Mouse (Mus musculus) testis, adult 2 months (tissue): ENCODE measurements around the gene Slit3. TPM values are rescaled to one million over a fixed set of nuclear protein-coding genes. Genes with fewer than 3 reads are reported as not detected.

Experiments used
- H3K27ac ChIP-seq: fragments of 200-500 bp; 2 replicates; pipeline ENCODE4 v1.5.1; 2012; ENCODE audit warnings: low read depth, low read length; ENCODE audit not compliant: control insufficient read depth, insufficient read depth
- H3K27me3 ChIP-seq: fragments of 200-500 bp; 2 replicates; pipeline ENCODE4 v1.6.1; 2012; ENCODE audit warnings: mild to moderate bottlenecking, low read length, moderate library complexity; ENCODE audit not compliant: control insufficient read depth, insufficient read depth
- H3K36me3 ChIP-seq: fragments of 200-500 bp; 2 replicates; pipeline ENCODE4 v1.6.1; 2012; ENCODE audit warnings: mild to moderate bottlenecking, low read length; ENCODE audit not compliant: control insufficient read depth, insufficient read depth
- H3K4me1 ChIP-seq: fragments of 200-500 bp; 2 replicates; pipeline ENCODE4 v1.6.1; 2012; ENCODE audit warnings: low read length; ENCODE audit not compliant: control insufficient read depth, insufficient read depth
- H3K4me3 ChIP-seq: fragments of 200-500 bp; 2 replicates; pipeline ENCODE4 v1.5.1; 2012; ENCODE audit warnings: low read depth, mild to moderate bottlenecking, low read length, moderate library complexity, mixed read lengths; ENCODE audit not compliant: control insufficient read depth
- CTCF ChIP-seq: fragments of 200-500 bp; IDR thresholded peaks from 2 replicates; pipeline ENCODE4 v1.5.1; 2012; ENCODE audit warnings: low read depth, mild to moderate bottlenecking, inconsistent platforms, low read length, moderate library complexity; ENCODE audit not compliant: control insufficient read depth, insufficient read depth, insufficient replicate concordance
- POLR2A ChIP-seq: fragments of 200-500 bp; IDR thresholded peaks from 2 replicates; pipeline ENCODE4 v1.6.1; 2012; ENCODE audit warnings: low read depth, mild to moderate bottlenecking, inconsistent platforms, low read length, moderate library complexity; ENCODE audit not compliant: control insufficient read depth
- polyA plus RNA-seq: library from polyadenylated mRNA; depleted of rRNA; stranded (reverse); fragments of >200 nt; gene quantifications from 2 replicates; pipeline ENCODE4 v1.2.3, GENCODE M21; 2012

Slit3 gene
- polyA plus RNA-seq, 1 experiment: 8.4 TPM

GRCm38 (mm10) chr11:35398353-35398752 lies 277.3 kb downstream of the Slit3 start:
- H3K27me3 ChIP-seq: no peaks in the 10 kb centered on the region
- H3K4me3 ChIP-seq: no peak overlapping the region
- H3K27ac ChIP-seq: no peak overlapping the region
- TF ChIP-seq CTCF (no peak), POLR2A (no peak)
- no peaks in the 10 kb centered on the region; the same call in 1 of the 2 replicates for H3K4me1 ChIP-seq
- no peaks in the 10 kb centered on the region for H3K36me3 ChIP-seq

- H3K4me1 ChIP-seq: no peaks in the 10 kb centered on the region
- H3K27ac ChIP-seq: no peak overlapping the region
- TF ChIP-seq POLR2A: no peak
- no peaks in the 10 kb centered on the region for H3K27me3 ChIP-seq
- no peak overlapping the region for H3K4me3 ChIP-seq
- H3K36me3 ChIP-seq: no peaks in the 10 kb centered on the region
Measured at GRCm38 (mm10) chr11:35403516-35403915, 282.5 kb downstream of the Slit3 start.

GRCm38 (mm10) chr11:35406045-35406444 lies 285.0 kb downstream of the Slit3 start:
- Histone ChIP-seq H3K4me1 (no peaks in the 10 kb centered on the region), H3K27me3 (no peaks in the 10 kb centered on the region), H3K36me3 (no peaks in the 10 kb centered on the region), H3K27ac (no peak overlapping the region), H3K4me3 (no peak overlapping the region)
- TF ChIP-seq CTCF (no peak), POLR2A (no peak)

- Histone ChIP-seq H3K4me3 (no peak overlapping the region), H3K27me3 (no peaks in the 10 kb centered on the region), H3K36me3 (no peaks in the 10 kb centered on the region), H3K4me1 (no peaks in the 10 kb centered on the region), H3K27ac (no peak overlapping the region)
- TF ChIP-seq CTCF (no peak), POLR2A (no peak)
Measured at GRCm38 (mm10) chr11:35406522-35406921, 285.5 kb downstream of the Slit3 start.

GRCm38 (mm10) chr11:35407341-35408154 lies 286.5 kb downstream of the Slit3 start:
- H3K36me3 ChIP-seq: no peaks in the 10 kb centered on the region
- TF ChIP-seq CTCF (peak; percentile 23; the same call in 1 of the 2 replicates), POLR2A (no peak)
- no peak overlapping the region; the same call in 1 of the 2 replicates for H3K27ac ChIP-seq
- no peaks in the 10 kb centered on the region for H3K27me3 ChIP-seq
- H3K4me1 ChIP-seq: no peaks in the 10 kb centered on the region
- H3K4me3 ChIP-seq: no peak overlapping the region

- no peak for TF ChIP-seq POLR2A
- H3K27me3 ChIP-seq: no peaks in the 10 kb centered on the region
- no peaks in the 10 kb centered on the region for H3K4me1 ChIP-seq
- H3K27ac ChIP-seq: peak overlapping the region; percentile 38; the same call in 1 of the 2 replicates
- no peaks in the 10 kb centered on the region for H3K36me3 ChIP-seq
- no peak overlapping the region for H3K4me3 ChIP-seq
Measured at GRCm38 (mm10) chr11:35410431-35410830, 289.4 kb downstream of the Slit3 start.

- no peaks in the 10 kb centered on the region for H3K27me3 ChIP-seq
- peak overlapping the region; percentile 73 for H3K27ac ChIP-seq
- peaks cover 8% of the 10 kb centered on the region for H3K4me1 ChIP-seq
- TF ChIP-seq CTCF (no peak), POLR2A (no peak)
- no peaks in the 10 kb centered on the region for H3K36me3 ChIP-seq
- no peak overlapping the region for H3K4me3 ChIP-seq
Measured at GRCm38 (mm10) chr11:35415768-35416401, 294.9 kb downstream of the Slit3 start.
